Comparison of ENCODE assay signal across 9 mouse cellular contexts in the genomic region with DNA sequence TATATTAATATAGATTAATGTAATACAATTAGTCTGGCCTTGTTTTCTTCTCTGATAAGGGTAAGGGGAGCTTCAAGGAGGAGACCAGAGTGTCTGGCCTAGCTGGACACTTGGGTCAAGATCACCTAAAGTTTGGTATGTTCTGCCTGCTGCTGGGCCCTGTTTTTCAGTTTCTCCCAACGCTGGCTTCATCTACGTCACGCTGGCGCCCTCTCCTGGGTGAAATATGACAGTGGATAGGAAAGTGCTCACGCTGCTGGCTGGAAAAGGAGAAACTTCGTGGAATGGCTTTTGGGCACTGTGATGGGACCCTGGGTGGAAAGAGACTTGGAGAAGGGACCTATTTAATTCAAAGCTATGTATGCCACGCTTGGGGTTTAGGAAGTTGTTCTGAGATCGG. TPM values are rescaled to one million over a fixed set of nuclear protein-coding genes. Genes with fewer than 3 reads are reported as not detected.
DNase-seq lines count a peak whose midpoint lies in the region; ATAC-seq and TF ChIP-seq lines count a peak whose summit lies in the region.
"Had no signal": no experiment of that assay in that cellular context is flagged by ENCODE, and none has a peak within 500 bp of the region (broad histone marks: within the 10 kb centered on the region; RNA-seq: fewer than 3 reads in every experiment).

No protein-coding gene starts in this region.

- H3K4me1 ChIP-seq in kidney, embryonic 15.5 days: peaks cover 13% of the 10 kb centered on the region
- no peaks in the 10 kb centered on the region for H3K4me1 ChIP-seq in limb, embryonic 14.5 days (ENCODE audit: control insufficient read depth, insufficient read depth, low read length)
- no peaks in the 10 kb centered on the region; the same call in 1 of the 2 replicates for H3K4me1 ChIP-seq in stomach, postnatal 0 days (replicated peaks; ENCODE audit: control insufficient read depth, insufficient read depth)

- H3K27ac ChIP-seq in kidney, embryonic 15.5 days: no peak overlapping the region
- no peak overlapping the region for H3K27ac ChIP-seq in limb, embryonic 14.5 days (replicated peaks; ENCODE audit: low read depth, low read length)
- H3K27ac ChIP-seq in stomach, postnatal 0 days (replicated peaks): no peak overlapping the region

- ATAC-seq in granulocyte monocyte progenitor cell, adult 5-6 weeks (replicated peaks; ENCODE audit: poor library complexity, severe bottlenecking): peak; percentile 93
- no peak for ATAC-seq in kidney, embryonic 15.5 days (replicated peaks; ENCODE audit: low FRiP score)
- peak; percentile 72 for ATAC-seq in limb, embryonic 14.5 days (ENCODE audit: low FRiP score, low read depth)
- ATAC-seq in stomach, postnatal 0 days (ENCODE audit: low FRiP score, low TSS enrichment): peak; percentile 74; the same call in 1 of the 2 replicates

- peak; percentile 99 for TF ChIP-seq CTCF in stomach, postnatal 0 days (IDR thresholded peaks at IDR 0.05; ENCODE audit: low read depth)

- no peaks in the 10 kb centered on the region for H3K36me3 ChIP-seq in kidney, embryonic 15.5 days
- no peaks in the 10 kb centered on the region for H3K36me3 ChIP-seq in limb, embryonic 14.5 days (ENCODE audit: control insufficient read depth, insufficient read depth, low read length)
- no peaks in the 10 kb centered on the region for H3K36me3 ChIP-seq in stomach, postnatal 0 days (ENCODE audit: control insufficient read depth, insufficient read depth, low read length)

- H3K4me3 ChIP-seq in kidney, embryonic 15.5 days (replicated peaks): no peak overlapping the region
- H3K4me3 ChIP-seq in limb, embryonic 14.5 days (replicated peaks; ENCODE audit: low read length): no peak overlapping the region
- no peak overlapping the region for H3K4me3 ChIP-seq in stomach, postnatal 0 days (ENCODE audit: low read depth, low read length)
- H3K4me3 ChIP-seq: erythroblast, embryonic 14.5 days had no signal

- TF ChIP-seq POLR2A in limb, embryonic 14.5 days (IDR thresholded peaks at IDR 0.05; ENCODE audit: borderline replicate concordance, extremely low read depth, insufficient read depth, insufficient read length): 0 out of 2 replicates have a peak, but pooled peaks have one; percentile 29

- no peak overlapping the region for H3K9ac ChIP-seq in kidney, embryonic 15.5 days
- no peak overlapping the region for H3K9ac ChIP-seq in limb, embryonic 14.5 days (ENCODE audit: low read depth, low read length, severe bottlenecking)
- H3K9ac ChIP-seq in stomach, postnatal 0 days (ENCODE audit: low read length): no peak overlapping the region

- H3K9me3 ChIP-seq in kidney, embryonic 15.5 days (replicated peaks): no peaks in the 10 kb centered on the region
- no peaks in the 10 kb centered on the region for H3K9me3 ChIP-seq in limb, embryonic 14.5 days (ENCODE audit: control insufficient read depth, low read length)
- H3K9me3 ChIP-seq in stomach, postnatal 0 days (ENCODE audit: control insufficient read depth, low read length): no peaks in the 10 kb centered on the region

- TF ChIP-seq EP300 in stomach, postnatal 0 days (optimal IDR thresholded peaks at IDR 0.05): no peak

- peak overlapping the region; percentile 28 for H3K4me2 ChIP-seq in kidney, embryonic 15.5 days
- H3K4me2 ChIP-seq in limb, embryonic 14.5 days (replicated peaks; ENCODE audit: low read depth, low read length, severe bottlenecking): no peak overlapping the region
- 0 out of 2 replicates have a peak overlapping the region, but pooled peaks have one; percentile 0 for H3K4me2 ChIP-seq in stomach, postnatal 0 days (replicated peaks; ENCODE audit: low read depth)

- peak; percentile 88 for DNase-seq in 416B (ENCODE audit: low read depth)
- DNase-seq in adrenal gland, adult 18-20 months (ENCODE audit: low spot score in 2 of 2): peak; percentile 84 to 87
- DNase-seq in embryo, embryonic 10.5 days (ENCODE audit: low spot score): peak; percentile 93
- DNase-seq in limb, embryonic 14.5 days (ENCODE audit: low spot score): peak; percentile 73
- DNase-seq in natural killer cell, adult 2 months (ENCODE audit: low spot score in 2 of 2): peak; percentile 66 to 80
- peak; percentile 85 for DNase-seq in stomach, postnatal 0 days (ENCODE audit: low spot score)

- H3K27me3 ChIP-seq in kidney, embryonic 15.5 days: no peaks in the 10 kb centered on the region
- no peaks in the 10 kb centered on the region for H3K27me3 ChIP-seq in limb, embryonic 14.5 days (ENCODE audit: control insufficient read depth, insufficient read depth, low read length)
- no peaks in the 10 kb centered on the region for H3K27me3 ChIP-seq in stomach, postnatal 0 days (ENCODE audit: control insufficient read depth, insufficient read depth, low read length)

- 2% methylated on average over 8 of the region's 8 CpGs for WGBS in kidney, embryonic 15.5 days
- under 1% methylated on average over 8 of the region's 8 CpGs for WGBS in limb, embryonic 14.5 days
- WGBS in stomach, postnatal 0 days: 3% methylated on average over 8 of the region's 8 CpGs

RNA-seq across cellular contexts. Expression of gene Plau, which starts 36.8 kb away (rescaled TPM):
- total RNA-seq in adrenal gland, adult 18-20 months (2021): 10 to 100 TPM; 20.9 to 29.8 TPM
- total RNA-seq in granulocyte monocyte progenitor cell, adult 5-6 weeks (2014; fragmentation: Nextera tagmentation): 2.9 and 4.2 TPM in 2 replicates
- 7.5 and 9.1 TPM in 2 replicates for total RNA-seq in granulocyte monocyte progenitor cell, adult 5-6 weeks (2017)
- polyA plus RNA-seq in kidney, embryonic 15.5 days (2015; fragmentation: Nextera tagmentation; extraction: Ambion mirVana): 10.7 and 12.4 TPM in 2 replicates
- 8.3 and 9.1 TPM in 2 replicates for polyA plus RNA-seq in limb, embryonic 14.5 days (2012; rRNA removed)
- polyA plus RNA-seq in limb, embryonic 14.5 days (2014; fragmentation: Nextera tagmentation; extraction: Ambion mirVana): 3.1 and 3.4 TPM in 2 replicates
- polyA plus RNA-seq in stomach, postnatal 0 days (2015; fragmentation: Nextera tagmentation; extraction: Ambion mirVana): 2.1 and 3.1 TPM in 2 replicates
- polyA plus RNA-seq: erythroblast, embryonic 14.5 days had no signal

RNA-seq across cellular contexts. Expression of gene Vcl, which starts 55.9 kb away (rescaled TPM):
- total RNA-seq in adrenal gland, adult 18-20 months (2021): 100 to 1,000 TPM in 1 of 2 experiments, 10 to 100 TPM in 1; 83.0 to 123 TPM
- total RNA-seq in granulocyte monocyte progenitor cell, adult 5-6 weeks (2014; fragmentation: Nextera tagmentation): 29.0 and 29.8 TPM in 2 replicates
- total RNA-seq in granulocyte monocyte progenitor cell, adult 5-6 weeks (2017): 25.2 and 25.4 TPM in 2 replicates
- 46.4 and 51.3 TPM in 2 replicates for polyA plus RNA-seq in kidney, embryonic 15.5 days (2015; fragmentation: Nextera tagmentation; extraction: Ambion mirVana)
- polyA plus RNA-seq in limb, embryonic 14.5 days (2012; rRNA removed): 67.4 and 69.9 TPM in 2 replicates
- polyA plus RNA-seq in limb, embryonic 14.5 days (2014; fragmentation: Nextera tagmentation; extraction: Ambion mirVana): 62.4 and 64.1 TPM in 2 replicates
- 52.0 and 54.5 TPM in 2 replicates for polyA plus RNA-seq in stomach, postnatal 0 days (2015; fragmentation: Nextera tagmentation; extraction: Ambion mirVana)
